Mouse (Mus musculus) megakaryocyte-erythroid progenitor cell, adult 5-6 weeks (primary cell): Measurements from ENCODE around the gene Exo1. TPM values are rescaled to one million over a fixed set of nuclear protein-coding genes. Genes with fewer than 3 reads are reported as not detected.

Source experiments
- ATAC-seq: replicated peaks from 2 replicates; pipeline ENCODE4 v1.8.0; 2016; ENCODE audit warnings: mild to moderate bottlenecking, inconsistent platforms; ENCODE audit not compliant: severe bottlenecking, poor library complexity, low FRiP score, low TSS enrichment
- total RNA-seq, 2 experiments: library from RNA; stranded (forward) in 1 of 2; stranded (reverse) in 1 of 2; fragments of 200-1000, 215-1000 nt in 1 of 2; fragments of >200 nt in 1 of 2; fragmentation: Nextera tagmentation in 1 of 2; gene quantifications; 2 replicates each; pipeline ENCODE4 v1.2.3; 2014 to 2017

The Exo1 gene
- total RNA-seq (2014; fragmentation: Nextera tagmentation) (60.4 and 84.6 TPM in 2 replicates), total RNA-seq (2017) (40.3 and 44.2 TPM in 2 replicates)

DNA sequence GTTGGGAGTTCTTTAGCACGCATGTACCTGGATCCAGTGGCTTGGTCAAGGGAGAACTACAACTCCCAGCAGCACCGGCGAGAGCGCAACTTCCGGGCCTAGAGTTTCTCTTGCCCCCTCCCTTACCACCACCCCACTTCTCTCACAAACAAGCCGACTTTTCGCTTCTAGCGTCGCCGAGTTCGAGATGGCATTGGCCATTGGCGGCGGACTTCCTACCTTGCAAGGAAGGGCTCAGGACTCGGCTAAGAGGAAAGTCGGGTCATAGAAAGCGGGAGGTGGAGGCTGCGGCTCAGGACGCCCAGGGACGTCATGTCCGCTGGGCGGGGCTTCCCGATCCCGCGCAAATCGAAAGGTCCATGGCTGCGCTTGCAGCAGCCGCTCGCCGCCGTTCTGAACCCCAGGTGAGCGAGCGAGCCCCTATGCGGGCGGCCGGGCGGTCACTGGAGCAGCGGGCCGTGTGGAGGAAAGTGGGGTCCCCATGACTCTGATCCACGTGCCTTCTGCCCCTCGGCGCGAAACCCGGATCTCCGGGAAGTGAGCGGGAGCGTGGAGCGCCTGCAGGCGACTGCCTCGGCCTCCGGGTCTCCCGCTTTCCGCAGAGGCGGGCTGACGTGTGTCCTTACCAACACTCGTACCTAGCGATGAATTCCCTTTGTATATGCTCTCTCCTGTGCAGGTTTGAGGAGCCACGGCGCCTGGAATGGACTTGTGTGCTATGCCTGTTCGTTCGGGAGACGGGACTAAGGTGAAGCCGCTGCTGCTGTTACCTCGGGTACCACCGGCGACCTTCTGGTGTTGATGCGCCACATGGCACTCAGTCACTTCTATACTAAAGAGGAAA is at the start of gene Exo1:
TSS of gene Exo1 (plus strand) at position 129 of the 844 bp plus-strand sequence.
- peak; percentile 97 for ATAC-seq

DNA sequence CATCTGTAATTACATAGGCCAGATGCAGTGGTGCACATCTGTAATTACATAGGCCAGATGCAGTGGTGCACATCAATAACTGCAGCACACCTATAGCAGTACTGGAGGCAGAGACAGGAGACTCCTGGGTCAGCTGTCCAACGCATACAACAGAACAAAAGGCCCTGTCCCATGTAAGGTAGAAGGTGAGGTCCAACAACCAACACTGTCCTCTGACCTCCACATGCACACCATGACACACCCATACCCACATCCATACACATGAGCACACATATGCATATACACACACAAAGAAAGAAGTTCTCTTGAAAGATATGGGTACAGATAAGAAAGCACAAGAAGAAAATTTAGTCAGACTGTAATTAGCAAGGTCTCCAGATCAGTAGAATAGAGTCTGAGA is 24.9 kb upstream of the Exo1 start:
- no peak for ATAC-seq

DNA sequence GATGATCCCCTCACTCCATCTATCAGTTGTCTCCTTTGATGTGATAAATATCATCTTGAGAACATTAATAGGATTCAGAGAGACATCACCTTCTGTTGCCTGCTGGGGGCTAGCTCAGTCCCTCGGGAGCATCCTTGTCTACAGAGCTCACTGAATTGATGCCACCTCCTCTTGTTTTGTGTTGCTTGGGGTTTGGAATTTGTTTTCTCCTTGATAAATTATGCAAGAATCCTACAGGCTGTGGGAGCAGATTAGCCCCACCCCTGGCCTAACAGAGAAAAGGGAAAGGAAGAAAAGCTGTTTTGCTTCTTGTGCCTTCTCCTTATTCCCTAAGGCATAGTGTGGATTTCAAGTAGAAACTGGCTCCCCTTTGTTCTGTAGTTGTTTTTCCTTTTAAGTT is 13.3 kb upstream of the Exo1 start:
- no peak for ATAC-seq

DNA sequence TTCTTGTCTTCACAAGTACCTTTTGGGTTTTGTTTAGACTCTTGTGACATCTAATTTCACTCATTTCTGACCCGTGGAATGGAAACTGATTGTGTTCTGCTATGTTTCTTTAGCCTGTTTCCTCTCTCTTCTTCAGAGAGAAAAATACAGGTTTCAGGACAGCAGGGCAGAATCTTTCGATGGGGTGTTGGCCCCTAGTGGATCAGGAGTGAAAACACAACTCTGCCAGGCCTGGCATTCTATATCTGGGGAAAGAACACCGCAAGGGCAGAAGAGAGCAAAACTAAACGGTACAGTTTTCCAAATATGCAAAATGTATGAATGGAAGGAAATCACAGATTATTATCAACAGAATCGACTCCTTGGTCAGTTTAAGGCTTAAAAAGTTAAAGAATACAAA is 12.8 kb upstream of the Exo1 start:
- ATAC-seq: peak; percentile 70; the same call in 1 of the 2 replicates

DNA sequence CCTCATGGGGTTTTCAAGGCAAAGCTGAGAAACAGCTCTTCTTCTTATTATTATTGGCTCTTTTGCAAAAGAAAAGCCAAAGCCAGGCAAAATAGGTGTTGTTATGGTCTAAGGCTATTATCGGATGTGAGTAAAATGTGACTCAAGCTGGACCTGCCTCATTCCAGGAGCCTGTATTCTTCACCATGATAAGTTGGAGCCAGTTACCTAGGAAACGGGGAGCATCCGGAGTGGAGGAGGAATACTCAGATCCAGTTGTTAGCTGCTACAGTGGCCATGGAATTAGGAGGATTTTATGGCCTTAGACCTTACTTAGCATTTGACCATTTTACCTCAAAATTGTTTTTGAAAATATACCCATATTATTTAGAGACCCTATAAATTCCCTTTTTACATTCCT is 9.7 kb upstream of the Exo1 start:
- no peak for ATAC-seq

DNA sequence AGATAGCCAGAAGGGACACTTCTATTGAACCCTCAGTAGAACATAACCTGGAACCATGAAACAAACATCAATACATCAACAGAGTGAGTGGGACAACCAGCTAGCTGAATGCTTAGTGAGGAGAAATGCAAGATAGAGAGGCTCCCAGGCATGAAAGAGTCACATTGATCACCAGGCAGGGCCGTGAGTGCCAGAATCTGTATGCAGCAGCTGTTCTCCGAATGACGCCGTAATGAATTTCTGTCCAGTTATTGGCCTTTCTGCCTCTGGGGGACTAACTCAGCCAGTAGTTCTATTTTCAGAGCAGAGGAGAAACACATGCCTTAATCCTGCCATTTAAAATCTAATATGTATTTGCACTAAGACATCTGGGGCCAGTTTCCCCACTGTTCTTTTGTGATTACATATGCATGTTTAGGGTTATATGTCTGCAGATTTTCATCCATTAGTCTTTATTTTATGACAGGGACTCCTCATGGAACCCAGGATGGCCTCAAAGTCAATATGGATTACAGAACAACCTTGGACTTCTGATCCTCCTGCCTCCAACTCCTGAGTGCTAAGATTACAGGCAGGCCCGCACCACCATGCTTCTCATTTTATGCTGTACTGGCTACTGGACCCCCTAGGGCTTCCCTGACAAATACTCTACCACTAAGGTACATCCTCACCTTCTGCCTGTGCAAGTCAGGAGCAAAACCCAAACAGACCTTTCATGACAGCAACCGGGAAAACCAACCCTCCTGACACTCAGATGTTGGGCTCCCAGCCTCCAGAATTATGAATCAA is 8.2 kb upstream of the Exo1 start:
- no peak for ATAC-seq

DNA sequence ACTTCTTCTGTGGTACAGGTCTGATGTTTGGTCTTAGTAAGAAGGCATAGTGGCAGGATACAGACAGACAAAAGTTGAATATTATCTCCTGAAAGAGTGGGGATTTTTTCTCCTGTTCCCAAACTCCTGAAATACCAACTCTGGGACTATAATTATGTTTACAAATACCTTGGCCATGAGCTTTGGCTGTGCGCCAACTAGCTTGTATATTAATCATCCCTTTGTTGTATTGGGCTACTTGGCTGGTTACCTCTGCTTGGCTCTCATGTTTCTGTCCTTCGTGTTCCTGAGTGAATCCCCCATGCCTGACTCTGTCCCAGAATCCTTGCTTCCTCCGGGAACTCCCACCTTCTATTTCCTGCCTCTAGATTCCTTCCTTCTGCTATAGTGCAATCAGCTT is 3.0 kb downstream of the Exo1 start:
- no peak for ATAC-seq

DNA sequence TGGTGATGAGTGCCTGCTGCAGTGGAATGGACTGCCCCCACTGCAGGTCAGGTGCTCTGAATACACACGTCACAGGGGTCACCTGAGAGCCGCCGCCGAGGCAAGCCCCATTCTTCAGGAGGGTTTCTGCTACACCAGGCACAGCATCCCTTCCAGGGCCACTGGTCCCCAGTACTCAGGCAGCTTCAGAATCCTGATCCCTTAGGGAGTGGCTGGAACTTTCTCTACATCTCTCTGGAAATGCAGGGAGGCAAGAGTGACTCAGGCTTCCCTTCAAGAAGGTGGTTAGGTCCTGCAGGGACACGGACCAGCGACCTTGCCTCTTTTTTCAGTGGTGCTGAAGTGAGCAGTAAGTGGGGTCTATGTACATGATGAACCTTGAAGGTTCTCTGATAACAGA is 12.9 kb downstream of the Exo1 start:
- no peak for ATAC-seq

DNA sequence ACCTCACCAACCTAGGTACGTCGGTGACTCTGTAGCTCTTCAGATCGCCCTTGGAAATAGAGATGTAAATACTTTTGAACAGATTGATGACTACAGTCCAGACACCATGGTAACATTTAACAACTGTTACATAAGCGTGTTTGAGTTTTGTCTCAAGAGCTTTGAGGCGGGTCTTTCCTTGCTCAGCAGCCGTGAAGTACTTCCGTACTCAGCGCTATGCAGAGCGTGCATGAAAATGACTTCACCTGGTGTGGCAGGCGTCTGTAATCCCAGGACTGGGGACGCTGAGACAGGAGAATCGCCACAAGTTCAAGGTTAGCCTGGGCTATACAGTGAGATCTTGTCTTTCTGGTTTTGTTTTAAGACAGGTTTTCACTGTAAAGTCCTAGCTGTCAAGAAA is 13.3 kb downstream of the Exo1 start:
- no peak for ATAC-seq

DNA sequence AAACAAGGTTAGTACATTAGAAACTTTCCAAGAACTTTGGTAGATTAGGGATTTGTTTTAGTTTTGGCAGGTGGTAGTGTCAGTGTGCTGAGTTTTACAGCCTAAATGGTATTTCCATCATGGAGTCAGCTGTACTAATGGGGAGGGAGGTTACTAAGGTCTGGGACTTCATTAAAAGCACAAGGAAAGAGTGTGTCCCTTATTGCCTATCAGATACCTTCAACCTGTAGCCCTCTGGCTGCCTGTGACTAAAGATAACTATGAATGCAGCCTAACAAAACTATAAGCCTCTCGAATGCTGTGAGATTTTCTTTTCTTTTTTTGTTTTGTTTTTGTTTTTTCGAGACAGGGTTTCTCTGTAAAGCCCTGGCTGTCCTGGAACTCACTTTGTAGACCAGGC is 30.8 kb downstream of the Exo1 start:
- ATAC-seq: peak; percentile 74

DNA sequence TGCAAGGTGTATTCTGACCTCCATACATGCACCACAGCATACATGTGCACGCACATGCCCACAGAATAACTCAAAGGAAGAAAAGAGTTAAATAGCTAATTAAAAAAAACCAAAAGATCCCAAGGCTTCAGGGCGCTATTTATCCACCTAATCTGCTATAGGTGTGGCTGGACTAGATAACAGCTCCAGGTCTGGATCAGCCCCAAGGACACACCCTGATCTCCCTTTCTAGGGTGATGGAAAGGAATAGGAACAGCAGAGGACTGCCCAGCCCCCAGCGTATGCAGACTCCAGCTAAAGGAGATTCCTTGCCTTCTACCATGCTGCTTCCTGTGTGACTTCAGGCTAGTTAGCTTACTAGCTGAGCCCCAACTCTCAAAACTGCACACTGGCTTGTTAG is 31.7 kb downstream of the Exo1 start:
- peak; percentile 39 for ATAC-seq

DNA sequence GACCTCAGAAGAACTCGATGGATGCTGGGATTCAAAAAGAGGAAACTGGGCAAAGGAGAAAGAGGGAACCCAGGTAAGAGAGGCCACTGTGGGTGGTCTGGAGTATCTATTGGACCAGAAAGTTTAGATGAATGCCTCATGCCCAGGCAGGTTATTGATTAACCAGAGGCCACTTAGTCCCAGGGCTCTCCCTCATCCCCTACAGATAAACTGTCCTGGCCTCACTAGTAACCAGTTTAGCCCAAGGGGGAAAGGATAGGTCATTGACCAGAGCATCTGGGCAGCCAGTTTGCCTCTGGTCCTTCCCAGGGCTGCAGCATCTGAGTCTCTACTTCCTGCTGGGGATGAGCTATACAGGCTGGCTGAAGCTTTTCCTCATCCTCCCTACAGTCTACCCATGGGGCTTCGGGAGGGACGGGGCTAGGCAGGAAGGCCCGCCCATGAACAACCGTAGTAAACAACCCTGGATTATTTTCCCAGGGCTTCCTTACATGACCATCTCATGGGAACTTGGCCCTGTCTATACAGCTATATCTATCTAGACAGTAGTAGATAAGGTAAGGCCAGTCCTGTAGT is 33.4 kb downstream of the Exo1 start:
- no peak for ATAC-seq

DNA sequence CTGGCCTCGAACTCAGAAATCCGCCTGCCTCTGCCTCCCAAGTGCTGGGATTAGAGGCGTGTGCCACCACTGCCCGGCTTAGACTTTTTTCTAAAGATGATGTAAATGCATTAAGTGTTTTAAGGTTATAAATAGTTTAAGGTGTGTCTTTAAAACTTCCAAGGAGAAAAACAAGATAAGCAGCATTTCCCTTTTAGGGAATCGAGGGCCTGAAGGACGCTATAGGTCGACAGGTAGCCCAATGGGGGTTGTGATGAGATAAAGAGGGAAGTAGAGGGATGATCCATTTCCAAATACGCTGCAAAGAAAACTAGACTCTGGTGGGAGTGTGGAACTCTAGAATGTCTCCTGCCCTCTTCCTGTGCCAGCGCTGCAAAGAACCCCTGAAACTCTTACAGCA is 39.6 kb downstream of the Exo1 start, which contains the start of gene Gm38100:
TSS of gene Gm38100 (plus strand) at position 301 of the 400 bp plus-strand sequence.
- no peak for ATAC-seq

DNA sequence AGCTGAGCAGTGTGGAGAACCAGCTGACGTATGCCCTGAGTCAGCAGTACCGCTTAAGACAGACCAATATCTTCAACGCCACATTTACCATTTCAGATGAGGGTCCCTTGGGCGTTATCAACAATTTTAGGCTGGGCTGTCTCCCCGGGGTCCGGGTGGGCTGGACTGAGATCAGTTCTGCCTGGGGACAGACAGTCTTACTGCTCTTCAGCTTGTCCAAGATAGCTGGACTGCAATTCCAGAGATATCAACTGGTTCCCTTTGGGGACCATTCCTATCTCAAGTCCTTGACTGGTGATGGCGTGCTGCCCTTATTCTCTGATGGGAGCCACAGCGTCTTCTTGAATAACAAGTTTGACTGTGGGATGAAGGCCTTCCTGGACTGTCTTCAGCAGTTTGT is 40.7 kb downstream of the Exo1 start:
- no peak for ATAC-seq

DNA sequence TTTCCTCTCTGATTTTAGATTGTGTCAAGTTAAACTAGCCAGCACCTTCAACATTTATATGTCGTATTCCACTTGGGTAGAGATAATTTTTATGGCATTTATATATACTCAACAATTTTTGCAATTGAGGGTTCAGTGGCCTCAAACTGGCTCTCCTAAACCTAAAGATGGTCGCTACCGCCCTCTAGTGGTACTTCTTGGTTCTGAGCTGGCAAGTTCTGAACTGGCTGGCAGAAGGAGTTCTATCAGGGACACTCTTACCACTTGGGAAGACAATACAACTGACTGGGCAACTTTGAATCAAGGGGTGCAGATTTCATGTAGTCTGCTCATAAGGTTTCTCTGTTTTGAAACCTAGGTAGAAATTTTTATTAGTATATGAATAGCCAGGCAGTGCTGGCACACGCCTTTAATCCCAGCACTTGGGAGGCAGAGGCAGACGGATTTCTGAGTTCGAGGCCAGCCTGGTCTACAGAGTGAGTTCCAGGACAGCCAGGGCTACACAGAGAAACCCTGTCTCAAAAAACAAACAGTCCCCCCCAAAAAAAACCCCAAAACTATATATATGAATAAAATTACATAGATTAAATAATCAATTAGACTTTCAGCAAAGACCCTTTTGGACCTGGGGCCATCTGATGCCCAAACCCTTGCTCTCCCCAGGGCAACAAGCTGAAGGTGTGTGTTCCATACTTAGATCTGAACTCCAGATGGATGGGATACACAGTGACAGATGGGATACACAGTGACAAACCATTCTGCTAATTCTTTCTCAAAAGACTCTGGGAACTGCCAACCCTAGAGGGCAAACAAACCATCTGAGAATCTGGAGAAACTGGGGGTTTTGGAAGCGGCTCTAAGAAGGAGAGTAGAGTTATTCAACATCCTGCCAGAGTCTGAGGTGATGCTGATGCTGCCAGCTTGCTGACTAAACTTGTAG is 43.7 kb downstream of the Exo1 start:
- peak; percentile 93 for ATAC-seq

DNA sequence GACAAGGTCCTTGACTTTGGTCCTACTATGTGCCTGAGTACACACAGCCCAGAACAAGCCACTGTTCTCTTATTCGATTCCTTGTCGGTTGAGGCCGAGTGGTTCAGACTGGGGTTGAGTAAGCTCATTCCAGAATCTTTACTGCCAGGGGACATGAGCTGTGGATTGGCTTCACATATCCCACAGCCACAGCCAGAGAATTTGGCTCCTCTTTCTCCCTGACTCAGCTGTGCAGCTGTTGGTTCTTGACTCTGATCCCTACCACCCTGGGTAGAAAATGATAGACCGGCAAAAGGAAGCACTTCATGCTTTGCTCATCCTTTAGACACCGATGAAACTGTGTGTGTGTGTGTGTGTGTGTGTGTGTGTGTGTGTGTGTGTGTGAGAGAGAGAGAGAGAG is 51.0 kb downstream of the Exo1 start:
- no peak for ATAC-seq

DNA sequence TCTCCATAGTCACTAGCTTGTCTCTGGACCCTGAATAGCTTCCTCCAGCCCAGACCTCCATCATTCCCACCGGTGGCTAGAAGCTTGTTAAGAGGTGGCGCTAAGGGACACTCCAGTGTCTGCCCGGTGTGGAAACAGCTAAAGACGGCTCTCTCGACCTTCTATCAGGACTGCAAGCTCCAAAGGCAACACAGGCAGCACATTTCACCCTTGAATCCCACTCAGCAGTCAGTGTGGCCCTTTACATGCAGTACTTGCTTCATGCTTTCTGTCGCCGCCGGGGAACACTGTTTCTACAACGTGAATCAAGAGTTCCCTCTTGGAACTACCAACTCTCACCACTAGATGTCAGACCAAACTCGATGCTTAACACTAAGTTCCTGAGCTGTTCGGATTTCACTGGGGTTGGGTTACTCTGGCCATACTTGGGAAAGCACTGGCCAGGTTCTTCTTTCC is 55.9 kb downstream of the Exo1 start:
- ATAC-seq: peak; percentile 97

DNA sequence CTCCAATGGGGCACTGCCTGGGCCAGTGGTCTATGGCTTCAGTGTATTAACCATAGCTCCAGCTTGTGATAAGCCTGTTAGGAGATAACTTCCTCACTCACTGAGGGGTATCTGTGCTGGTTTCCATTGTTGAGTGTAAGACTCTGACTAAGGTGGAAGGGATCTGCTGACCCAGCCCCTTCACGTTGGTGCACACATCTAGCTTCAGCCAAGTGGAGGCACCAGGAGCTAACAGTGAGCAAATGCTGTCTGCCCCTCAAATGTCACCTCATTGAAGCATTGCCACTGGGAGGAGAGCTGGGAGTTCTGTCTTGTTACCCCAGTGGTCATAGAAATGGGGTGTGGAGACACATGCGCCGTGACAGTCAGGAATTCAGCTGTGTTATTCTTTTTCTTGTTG is 58.4 kb downstream of the Exo1 start:
- no peak for ATAC-seq

DNA sequence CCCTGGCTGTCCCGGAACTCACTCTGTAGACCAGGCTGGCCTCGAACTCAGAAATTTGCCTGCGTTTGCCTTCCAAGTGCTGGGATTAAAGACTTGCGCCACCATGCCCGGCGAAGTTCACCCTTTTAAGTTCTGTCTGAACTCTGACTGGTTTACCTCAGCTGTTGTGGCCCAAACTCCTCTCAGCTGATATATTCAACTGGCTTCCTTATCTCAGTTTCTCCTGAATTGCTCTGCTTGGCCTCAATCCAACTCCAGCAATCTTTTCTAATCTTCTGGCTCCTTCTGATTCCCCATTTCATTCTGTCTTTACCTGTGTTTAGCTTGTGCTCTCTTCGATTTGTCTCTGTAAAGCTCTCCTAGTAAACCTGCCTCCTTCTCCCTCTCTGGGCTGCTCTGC is 62.8 kb downstream of the Exo1 start:
- no peak for ATAC-seq
